Mouse (Mus musculus): ENCODE results near the gene Ccdc181.

DNA sequence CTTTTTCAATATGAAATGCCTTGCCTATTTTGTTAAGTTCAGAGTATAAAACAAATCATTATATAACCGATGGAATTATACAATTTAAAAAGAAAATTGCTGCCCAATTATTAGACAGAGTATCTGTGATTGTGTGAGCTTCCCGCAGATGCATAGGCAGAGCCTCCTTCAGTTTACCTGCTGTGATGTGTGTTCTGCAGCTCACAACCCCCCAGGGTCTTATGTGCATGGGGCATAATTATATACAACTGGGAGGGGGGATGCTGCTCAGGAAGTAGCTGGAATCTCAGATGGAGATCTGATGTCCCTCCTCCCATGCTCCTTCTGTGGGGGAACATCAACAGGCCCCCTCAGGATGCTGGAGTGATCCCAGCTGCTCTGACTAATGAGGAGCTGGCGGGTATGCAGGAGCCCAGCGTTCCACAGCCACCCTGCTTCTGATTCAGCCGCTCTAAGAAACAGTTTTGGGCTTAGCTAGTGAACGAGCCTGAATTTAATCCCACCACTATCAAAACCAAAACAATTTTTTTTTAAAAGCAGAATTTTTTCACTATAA is 51.3 kb downstream of the Ccdc181 start:
- TF ChIP-seq CTCF (IDR thresholded peaks at IDR 0.05; ENCODE audit: insufficient read depth, low read depth, low read length) (no peak), POLR2A (IDR thresholded peaks at IDR 0.05; ENCODE audit: insufficient read depth, low read depth, low read length) (no peak)
